Mouse (Mus musculus) heart, postnatal 36 days (tissue): ENCODE data around the gene Mrpl24. TPM values are rescaled to one million over a fixed set of nuclear protein-coding genes. Genes with fewer than 3 reads are reported as not detected.

Experiments
- DNase-seq, 2 experiments: peaks; one replicate each; pipeline ENCODE4 v3.0.0; 2021 to 2022
- intact Hi-C: fragments of 180-260 bp; cut with DNase I; formaldehyde crosslinking; loops from one replicate; pipeline ENCODE4 v1.15.1; 2025
- total RNA-seq, 2 experiments: library from RNA; stranded (reverse); gene quantifications; 2 replicates each; pipeline ENCODE4 v1.2.3; 2021

The Mrpl24 gene
- total RNA-seq, 2 experiments from 2014 or later, result 69.5 to 75.1 TPM

DNA sequence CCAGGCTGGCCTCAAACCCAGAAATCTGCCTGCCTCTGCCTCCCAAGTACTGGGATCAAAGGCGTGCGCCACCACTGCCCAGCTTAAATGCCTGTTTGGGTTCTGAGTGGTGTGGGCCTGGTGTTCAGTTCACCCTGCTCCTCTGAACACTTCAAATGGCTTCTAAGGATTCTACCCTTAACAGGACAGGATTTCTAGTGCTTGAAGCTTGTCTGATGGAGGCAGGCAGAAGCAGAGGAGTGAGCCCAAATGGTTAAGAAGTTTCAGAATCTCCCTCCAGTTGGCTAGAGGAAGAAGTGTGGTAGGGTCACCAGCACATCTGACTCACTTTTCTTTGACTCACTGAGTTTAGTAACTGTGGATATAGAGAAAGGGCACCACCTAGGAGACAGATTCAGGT lies 9.9 kb upstream of the Mrpl24 start:
- no peak for DNase-seq
- intact Hi-C loops, result no loop called here

- DNase-seq, result no peak
- intact Hi-C loops, result no loop called here
Observed at GRCm38 (mm10) chr3:87909874-87910273, 9.4 kb upstream of the Mrpl24 start.

DNA sequence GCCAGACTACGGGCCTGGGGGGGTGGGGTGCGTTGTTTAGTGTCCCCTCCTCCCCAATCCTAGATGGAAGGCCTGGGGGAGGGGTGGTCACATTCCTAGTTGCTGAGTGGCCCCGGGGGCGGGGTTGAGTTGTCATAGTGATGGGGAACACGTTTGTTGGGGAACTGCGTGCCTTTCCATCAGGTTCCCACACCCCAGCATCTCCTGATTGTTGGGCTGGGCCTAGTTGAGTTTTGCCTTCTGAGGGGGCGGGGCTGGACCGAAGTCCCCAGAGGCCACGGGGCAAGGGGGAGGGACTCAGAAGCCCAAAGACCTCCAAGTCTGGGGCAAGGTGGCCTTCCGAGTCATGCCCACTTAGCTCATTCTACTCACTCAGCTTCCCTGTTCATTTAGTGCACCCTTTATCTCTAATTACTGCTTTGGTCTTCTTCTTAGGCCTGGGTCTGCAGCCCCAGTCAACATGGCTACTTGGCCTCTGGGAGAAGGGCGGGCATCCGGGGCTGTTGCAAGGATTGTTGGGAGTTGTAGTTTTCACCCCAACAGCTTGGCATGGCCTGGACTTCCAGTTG lies 8.6 kb upstream of the Mrpl24 start:
- peak; percentile 76 to 83 for DNase-seq
- intact Hi-C loops, result no loop called here

- intact Hi-C loops, result no loop called here
- DNase-seq, result no peak
Observed at GRCm38 (mm10) chr3:87913491-87913890, 5.8 kb upstream of the Mrpl24 start.

DNA sequence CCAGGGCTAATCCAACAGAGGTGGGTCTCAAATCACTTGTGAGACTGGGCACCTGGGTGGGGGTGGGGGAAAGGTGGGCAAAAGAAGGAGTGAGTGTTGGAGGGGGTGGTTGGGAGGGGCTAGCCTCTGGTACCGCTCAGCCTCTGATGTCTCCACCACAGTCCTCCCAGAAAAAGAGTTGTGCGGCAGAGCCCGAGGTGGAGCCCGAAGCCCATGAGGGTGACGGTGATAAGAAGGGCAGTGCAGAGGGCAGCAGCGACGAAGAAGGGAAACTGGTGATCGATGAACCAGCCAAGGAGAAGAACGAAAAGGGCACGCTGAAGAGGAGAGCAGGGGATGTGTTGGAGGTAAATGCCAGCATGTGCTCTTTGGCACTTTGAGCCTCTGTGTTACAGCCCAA lies 5.4 kb upstream of the Mrpl24 start:
- DNase-seq, result no peak
- intact Hi-C loops, result no loop called here

DNA sequence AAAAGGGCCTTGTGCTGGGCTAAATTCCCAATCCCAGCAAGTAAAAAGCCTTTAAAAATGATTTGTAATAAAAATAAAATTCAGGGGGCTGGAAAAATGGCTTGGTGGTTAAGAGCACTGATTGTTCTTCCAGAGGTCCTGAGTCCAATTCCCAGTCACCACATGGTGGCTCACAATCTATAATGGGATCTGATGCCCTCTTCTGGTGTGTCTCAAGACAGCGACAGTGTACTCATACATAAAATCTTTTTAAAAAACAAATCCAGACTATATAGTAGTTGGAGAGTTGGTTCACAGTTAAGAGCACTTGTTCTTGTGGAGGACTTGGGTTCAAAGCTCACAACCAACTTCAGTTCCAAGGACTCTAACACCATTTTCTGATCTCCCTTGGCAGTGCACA lies 2.3 kb upstream of the Mrpl24 start:
- no peak for DNase-seq
- intact Hi-C loops, result no loop called here

DNA sequence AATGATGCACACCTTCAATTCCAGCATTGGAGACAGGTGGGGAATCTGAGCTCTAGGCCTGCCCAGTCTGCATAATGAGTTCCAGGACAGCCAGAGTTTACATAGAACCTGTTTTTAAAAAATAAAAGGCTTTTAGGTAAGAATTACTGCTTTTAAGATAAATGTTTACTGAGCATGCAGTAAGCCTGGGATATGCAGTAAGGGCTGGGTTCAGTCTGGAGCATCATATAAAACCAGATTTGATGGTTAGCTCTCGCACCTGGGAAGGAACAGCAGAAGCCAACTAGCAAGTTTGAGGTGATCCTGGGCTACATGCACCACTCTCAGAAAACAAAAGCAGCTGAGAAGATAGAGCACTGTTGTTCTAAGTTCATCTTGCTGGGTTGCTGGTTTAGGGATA lies 755 bp upstream of the Mrpl24 start:
- DNase-seq, result no peak
- intact Hi-C loops, result no loop called here

DNA sequence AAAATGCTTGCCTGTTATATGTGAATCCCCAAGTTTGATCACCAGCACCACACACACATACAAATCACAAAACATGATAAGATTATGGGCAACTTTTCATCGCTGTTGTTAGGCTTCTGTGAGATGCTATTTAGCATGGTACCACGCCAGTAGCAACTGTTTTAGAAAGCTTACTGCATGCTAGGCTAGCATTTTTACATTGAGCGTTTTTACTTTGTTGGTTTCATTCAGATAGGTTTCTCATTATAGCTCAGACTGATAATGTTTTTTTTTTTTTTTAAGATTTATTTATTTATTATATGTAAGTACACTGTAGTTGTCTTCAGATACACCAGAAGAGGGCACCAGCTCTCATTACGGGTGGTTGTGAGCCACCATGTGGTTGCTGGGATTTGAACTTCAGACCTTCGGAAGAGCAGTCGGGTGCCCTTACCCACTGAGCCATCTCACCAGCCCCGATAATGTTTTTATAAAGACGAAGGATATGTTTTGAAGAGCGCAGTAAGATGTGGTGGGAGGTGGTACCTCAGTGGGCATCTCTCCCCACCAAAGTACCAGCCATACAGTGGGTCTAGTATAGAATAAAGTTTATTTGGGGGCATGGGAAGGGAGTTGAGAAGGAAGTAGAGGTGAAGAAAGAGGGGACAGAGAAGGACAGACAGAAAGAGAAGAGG lies 1.1 kb downstream of the Mrpl24 start:
- no peak for DNase-seq
- intact Hi-C loops, result no loop called here

DNA sequence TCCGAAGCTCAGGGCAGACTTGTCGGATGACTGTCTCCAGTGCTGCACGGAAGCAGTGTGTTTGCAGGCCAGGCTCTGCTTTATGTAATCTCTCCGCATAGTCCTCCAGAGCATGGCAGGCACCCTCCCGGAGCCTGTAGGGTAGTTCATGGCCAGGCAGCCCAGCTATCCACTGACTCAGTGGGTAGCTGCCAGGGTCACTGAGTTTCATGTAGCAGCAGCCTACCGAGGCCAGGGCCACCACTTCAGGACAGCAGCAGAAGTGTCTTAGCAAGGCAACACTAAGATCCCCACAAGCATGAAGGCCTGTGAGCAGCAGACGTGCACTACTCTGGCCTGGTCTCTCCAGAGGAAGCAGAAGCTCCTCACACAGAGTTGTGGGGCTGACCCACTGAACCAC lies 5.7 kb downstream of the Mrpl24 start:
- DNase-seq, result no peak
- intact Hi-C loops, result no loop called here

GRCm38 (mm10) chr3:87927452-87927851 lies 8.1 kb downstream of the Mrpl24 start:
- DNase-seq, result no peak
- intact Hi-C loops, result no loop called here

GRCm38 (mm10) chr3:87929341-87930077 lies 10.2 kb downstream of the Mrpl24 start:
- DNase-seq, result no peak
- intact Hi-C loops, result loop anchor here (2.0 kb wide), 1 partner anchor 43 kb away; no protein-coding TSS in a partner anchor

DNA sequence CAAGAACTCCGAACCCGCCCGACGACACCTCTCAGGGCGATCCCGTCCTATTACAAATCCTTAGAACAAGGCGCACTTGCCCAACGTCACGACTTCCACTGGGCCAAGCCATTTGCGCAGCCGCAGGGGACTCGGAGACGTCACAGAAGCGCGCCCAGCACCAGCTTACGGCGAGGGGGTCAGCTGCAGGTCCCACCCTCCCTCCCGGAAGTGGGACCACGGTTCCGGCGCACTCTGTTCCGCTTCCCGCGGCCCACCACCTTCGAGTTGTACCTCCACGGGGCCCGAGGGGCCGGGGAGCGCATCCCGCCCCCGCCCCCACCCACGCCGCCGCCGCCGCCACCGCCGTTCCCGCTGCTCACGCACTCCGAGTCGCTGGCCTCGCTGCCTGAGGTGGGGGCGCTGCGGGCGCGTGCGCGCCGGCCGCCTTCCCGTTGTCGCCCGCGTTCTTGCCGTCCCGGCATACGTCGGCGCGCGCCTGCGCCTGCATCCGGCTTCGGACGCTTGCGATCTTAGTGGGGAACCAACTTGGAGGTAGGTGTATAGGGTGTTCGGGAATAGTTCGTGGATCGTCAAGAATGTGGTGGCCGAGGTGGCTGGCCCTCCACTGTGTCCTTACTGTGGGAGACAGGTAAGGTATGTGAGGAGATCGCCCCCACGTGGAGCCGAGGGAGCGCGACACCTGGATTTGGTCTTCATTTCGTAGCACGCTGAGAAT lies 10.9 kb downstream of the Mrpl24 start, which contains the start of the genes Isg20l2 and Rrnad1:
Gene Isg20l2 (plus strand): TSS at position 237 of the 718 bp plus-strand sequence.
Gene Rrnad1 (minus strand): TSS at position 640 of the 718 bp plus-strand sequence.
- intact Hi-C loops, result loop anchor here (2.0 kb wide), 1 partner anchor 43 kb away; no protein-coding TSS in a partner anchor

DNA sequence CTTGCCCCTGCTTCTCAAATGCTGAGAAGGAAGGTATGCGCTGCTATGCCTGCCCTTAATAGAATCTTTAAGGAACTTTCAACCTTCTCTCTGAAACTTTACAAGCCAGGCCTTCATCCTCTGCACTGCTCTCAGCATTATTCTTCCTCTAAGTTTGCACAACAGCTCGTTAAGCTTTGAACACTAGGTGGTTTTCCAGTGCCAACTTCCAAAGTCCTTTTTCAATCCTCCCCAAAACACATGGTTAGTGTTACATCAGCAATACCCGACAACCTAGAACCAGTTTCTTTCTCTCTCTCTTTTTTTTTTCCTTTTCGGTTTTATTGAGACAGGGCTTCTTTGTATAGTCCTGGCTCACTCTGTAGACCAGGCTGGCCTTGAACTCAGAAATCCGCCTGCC lies 14.7 kb downstream of the Mrpl24 start:
- intact Hi-C loops, result no loop called here
- DNase-seq, result no peak

More for the DNA sequence above, 10.9 kb downstream of the Mrpl24 start, which contains the start of the genes Isg20l2 and Rrnad1:
- peak; percentile 96 to 98 for DNase-seq

- no peak for DNase-seq
- intact Hi-C loops, result no loop called here
Observed at GRCm38 (mm10) chr3:87934501-87934900, 15.2 kb downstream of the Mrpl24 start.

GRCm38 (mm10) chr3:87935201-87935600 lies 15.9 kb downstream of the Mrpl24 start:
- intact Hi-C loops, result loop anchor here (1.0 kb wide), 2 partner anchors 26 to 52 kb away; no protein-coding TSS in a partner anchor
- no peak for DNase-seq

DNA sequence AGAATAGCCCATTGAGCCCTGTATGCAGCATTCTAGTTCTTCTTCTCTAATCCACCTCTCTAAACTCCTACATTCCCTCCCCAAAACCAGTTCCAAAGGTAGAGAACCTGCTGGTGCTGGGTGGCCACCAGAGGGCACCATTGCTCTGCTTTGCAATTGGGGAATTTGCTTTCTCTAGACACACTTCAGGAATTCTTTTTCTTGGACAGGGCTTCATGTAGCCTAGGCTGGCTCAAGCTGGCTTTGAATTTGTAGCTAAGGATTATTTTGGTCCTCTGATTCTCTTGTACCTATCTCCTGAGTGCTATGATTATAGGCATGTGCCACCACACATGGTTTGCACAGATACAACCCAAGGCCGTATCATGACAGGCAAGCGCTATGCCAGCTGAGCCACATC lies 16.5 kb downstream of the Mrpl24 start:
- peak; percentile 79 to 91 for DNase-seq
- intact Hi-C loops, result loop anchor here (1.0 to 2.0 kb wide), 3 partner anchors 26 to 135 kb away; no protein-coding TSS in a partner anchor

- intact Hi-C loops, result no loop called here
- no peak for DNase-seq
Observed at GRCm38 (mm10) chr3:87940611-87941010, 21.3 kb downstream of the Mrpl24 start.

DNA sequence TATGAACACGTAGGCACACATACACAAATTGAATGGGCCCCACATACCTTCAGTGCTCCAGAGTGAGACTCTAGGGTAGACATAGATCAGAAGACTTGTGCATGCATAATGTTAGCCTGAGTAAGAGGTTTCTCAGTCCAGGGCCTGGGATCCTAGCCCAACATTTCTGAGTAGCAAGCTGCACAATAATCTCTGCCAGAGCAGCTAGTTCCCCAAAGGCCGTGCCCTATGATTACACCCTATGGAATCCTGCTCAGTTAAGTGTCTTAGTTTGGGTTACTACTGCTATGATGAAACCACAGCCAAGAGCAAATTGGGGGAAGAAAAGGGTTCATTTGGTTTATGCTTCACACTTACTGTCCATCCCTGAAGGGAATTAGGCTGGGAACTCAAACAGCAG lies 23.2 kb downstream of the Mrpl24 start:
- no peak for DNase-seq
- intact Hi-C loops, result no loop called here

GRCm38 (mm10) chr3:87943586-87943985 lies 24.3 kb downstream of the Mrpl24 start:
- intact Hi-C loops, result no loop called here
- no peak for DNase-seq

GRCm38 (mm10) chr3:87944838-87945600 lies 25.7 kb downstream of the Mrpl24 start:
- intact Hi-C loops, result no loop called here
- peak in 1 of 2 experiments; percentile 33 for DNase-seq
